Mouse (Mus musculus) regulatory T cell (primary cell): ENCODE measurements at regions not wholly inside any gene's neighbourhood (a gene's known extent, or its start where the extent isn't known, plus 50 kb on each side); places are given as distances from the start of the nearest gene placed in this dataset.

Source experiments
- in situ Hi-C: fragments of 300-600 bp; cut with MboI, MseI; formaldehyde crosslinking; loops from one replicate; pipeline ENCODE4 v1.15.1; 2025; ENCODE audit warnings: high pct_unique_total_duplicates

DNA sequence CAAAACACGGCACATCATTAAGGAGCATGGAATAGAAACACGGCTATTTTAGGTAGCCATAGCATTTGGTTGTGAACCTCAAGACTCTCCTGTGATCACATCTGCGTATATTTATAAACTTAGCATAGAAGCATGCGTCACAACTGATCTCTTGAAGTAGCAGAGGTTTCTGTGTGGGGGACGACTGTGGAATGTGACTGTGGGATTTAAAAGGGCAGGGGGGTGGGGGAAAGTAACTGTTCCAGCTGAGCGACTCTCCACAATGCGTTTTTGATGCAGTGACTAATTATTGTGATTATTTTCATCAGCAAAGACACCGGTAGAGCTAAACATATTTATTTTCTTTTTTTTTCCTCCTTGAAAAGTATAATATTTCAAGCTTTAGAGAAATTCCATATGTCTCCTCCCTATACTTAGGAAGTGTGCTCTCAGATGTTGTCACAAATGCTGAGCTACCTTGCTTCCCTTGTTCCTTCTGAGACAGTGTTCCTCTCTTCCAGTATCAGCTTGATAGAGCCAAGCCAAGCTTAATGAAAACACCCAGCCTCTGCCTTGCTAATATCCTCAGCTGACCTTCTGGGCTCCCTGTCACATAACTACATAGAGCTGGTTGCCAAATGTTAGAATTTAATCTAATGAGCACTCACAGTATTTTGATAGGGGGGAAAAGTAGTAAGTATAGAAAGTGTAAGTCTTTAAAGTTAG lies 75.0 kb upstream of the Magi3 start:
- in situ Hi-C loops = no loop called here

DNA sequence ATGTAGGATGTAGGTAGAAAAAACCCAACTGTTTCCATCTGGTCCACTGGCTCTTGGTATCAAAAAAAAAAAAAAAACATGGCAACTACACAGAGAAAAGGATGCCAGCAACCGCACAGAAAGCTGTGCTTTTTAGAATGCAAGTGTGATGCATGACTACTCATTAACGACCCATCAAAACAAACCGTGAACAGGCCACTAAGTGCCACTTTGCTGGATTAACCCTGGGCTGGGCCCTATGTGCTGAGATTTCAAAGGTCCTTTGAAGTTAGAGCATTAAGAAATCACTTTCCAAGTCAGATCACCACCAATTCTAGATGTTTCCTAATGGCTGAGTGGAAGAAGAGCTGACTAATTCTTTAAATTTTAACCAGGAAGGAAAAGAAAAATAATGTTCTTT lies 73.7 kb upstream of the Magi3 start:
- in situ Hi-C loops = no loop called here

DNA sequence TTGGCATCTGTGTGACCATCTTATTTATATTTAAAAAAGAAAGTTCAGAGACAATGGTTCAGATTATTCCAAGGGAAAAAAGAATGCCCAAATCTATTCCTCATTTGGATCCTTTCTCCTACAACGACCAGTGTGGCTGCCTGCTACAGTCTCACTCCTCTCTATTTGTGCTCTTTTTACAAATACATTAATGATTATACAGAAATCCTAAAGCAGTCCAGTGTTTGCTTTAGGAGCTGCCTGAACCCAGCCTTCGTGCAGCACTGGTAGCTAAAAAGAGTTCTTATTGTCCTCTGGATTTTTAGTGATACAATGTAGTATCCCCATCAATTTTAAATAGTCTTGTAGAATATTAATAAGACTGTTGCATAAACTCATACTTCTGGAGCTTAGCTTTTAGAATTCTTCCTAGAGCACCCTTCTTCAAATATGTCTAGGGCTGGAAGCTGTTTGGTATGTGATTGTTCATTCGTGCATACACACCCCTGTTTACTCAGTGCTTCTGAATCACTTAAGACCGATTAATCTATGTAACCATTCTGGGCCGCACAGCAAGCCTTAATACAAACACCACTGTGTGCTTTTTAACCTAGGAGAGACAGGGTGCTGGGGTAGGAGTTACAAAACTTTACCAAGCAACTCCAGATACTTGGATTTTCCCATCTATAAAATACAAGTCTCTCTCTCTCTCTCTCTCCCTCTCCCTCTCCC lies 69.0 kb upstream of the Magi3 start:
- in situ Hi-C loops = loop anchor here (5.0 to 10.0 kb wide), 2 partner anchors 42 to 1976 kb away; no protein-coding TSS in a partner anchor

DNA sequence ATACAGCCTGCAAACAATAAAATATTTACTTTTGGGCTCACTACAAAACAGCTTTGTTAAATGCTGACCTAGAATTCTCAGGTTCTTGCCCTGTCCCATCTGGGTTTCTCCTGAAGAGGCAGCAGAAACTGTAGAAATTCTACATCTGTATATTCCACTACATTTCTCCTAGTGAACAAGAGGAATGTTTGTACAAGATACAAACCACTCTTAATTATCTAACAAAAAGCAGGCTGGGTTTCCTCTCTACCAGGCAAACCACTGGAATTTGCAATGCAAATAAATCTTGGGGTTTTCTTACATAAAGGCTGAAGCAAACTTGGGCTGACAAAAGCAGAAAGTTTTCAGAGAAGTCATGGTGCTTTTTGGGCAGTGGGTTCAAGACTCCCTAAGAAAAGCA lies 67.7 kb upstream of the Magi3 start:
- in situ Hi-C loops = loop anchor here (5.0 to 10.0 kb wide), 2 partner anchors 41 to 1977 kb away; no protein-coding TSS in a partner anchor

DNA sequence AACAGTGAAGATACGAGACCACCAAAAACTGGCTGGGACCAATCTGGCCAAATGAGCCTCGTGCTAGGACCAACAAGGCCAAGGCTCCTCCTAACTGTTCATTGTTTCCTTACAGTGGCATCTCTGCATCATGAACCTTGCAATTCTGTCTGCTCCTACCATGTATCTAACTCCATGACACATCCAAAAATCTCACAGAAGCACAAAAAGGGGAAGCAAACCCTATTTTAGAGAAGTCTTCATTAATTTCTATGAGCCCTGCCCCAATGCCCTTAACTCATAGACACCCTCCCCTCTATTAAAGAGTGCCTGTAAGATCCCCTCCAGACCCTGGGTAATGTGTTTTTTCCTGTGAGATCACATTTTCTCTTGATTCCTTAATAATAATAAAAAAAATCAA lies 64.8 kb upstream of the Magi3 start:
- in situ Hi-C loops = loop anchor here (5.0 to 10.0 kb wide), 2 partner anchors 38 to 1980 kb away; no protein-coding TSS in a partner anchor

GRCm38 (mm10) chr3:104283855-104284254 lies 63.7 kb upstream of the Magi3 start:
- in situ Hi-C loops = loop anchor here (10.0 kb wide), 1 partner anchor 1981 kb away; no protein-coding TSS in a partner anchor

DNA sequence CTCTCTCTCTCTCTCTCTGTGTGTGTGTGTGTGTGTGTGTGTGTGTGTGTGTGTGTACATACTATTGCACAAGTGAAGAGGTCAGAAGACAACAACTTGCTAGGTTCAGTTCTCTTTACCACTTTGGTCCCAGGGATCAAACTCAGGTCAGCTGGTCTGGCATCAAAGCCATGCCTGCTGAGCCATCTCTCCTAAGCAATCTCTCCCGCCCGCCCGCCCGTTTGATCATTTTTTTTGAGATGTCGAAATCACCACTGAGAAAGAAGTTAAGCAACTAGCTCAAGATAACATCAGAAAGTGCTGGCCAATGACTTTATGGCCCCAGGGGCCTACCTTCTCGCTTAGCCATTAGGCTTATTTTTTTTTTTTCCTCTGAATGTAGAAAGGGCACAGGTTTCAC lies 59.3 kb upstream of the Magi3 start:
- in situ Hi-C loops = no loop called here

DNA sequence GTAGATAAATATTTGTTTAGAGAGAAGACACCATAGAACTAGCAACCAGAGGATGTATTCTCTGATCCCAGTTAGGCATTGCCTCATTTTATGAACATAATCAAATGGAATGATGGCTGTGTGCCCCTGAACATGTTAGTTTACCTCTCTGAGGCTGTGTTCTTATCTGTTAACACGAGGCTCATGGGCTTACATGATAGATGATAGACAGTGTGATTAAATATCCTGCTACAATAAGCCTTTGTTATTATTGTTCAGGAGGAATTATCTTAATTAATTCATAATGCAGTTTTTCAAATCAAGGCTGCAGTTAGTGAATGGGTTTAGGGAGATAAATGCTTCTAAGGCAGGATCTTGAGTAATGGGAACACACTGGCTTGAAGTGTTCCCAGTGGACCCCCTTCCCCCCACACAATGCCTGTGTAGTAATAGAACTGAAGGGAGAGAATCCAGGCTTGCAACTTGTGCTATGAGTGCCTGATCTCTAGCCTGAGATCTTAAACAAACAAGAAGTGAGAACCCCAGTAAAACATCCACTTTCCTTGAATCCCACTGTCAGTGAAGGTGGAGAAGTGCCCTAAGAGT lies 54.6 kb upstream of the Magi3 start:
- in situ Hi-C loops = no loop called here

DNA sequence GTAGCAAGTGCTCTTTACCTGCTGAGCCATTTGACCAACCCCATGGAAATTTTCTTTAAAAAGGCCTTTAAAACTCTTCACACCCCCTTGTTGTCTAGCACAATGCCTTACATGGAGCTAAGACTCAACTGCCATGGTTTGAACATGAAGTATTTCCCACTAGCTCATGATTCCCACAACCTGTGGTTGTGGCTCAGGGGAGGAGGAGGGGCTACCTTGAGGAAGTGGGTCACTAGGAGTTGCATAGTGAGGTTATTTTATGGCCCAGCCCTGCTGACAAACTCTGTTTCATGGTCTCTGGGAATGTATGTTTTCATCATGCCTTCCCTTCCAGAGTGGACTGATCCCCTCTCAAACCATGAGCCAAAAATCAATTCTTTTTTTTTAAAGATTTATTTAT lies 53.9 kb upstream of the Magi3 start:
- in situ Hi-C loops = no loop called here
